Mouse (Mus musculus) adrenal gland, postnatal 36 days (tissue): ENCODE measurements at regions not wholly inside any gene's neighbourhood (a gene's known extent, or its start where the extent isn't known, plus 50 kb on each side); places are given as distances from the start of the nearest gene placed in this dataset.
"Not testable (repeated sequence)": the region's sequence is repeated elsewhere in the genome, so short reads cannot be mapped to it uniquely, and the experiment has no call there.

Experiments
- DNase-seq, 2 experiments: peaks; one replicate each; pipeline ENCODE4 v3.0.0; 2021; ENCODE audit warnings: mixed read lengths in 1 of 2

DNA sequence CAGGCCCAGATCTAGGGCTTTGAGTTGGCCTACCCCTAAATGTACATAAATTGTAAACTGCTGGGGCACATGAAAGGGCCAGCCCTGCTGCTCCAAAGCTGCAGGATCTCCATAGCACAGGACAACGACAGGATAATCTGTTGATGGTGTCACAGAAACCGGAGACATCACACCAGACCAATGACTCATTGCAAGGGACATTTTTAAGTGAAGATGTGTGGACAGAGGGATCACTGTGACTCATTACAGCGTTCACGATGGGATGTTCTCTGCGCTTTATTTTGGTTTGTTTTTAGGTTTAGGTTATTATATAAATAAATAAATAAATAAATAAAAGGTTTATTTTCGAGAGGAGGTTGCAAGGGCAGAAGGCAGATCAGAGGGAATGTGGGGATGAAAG lies 216.9 kb upstream of the Klf3 start:
- no peak for DNase-seq

DNA sequence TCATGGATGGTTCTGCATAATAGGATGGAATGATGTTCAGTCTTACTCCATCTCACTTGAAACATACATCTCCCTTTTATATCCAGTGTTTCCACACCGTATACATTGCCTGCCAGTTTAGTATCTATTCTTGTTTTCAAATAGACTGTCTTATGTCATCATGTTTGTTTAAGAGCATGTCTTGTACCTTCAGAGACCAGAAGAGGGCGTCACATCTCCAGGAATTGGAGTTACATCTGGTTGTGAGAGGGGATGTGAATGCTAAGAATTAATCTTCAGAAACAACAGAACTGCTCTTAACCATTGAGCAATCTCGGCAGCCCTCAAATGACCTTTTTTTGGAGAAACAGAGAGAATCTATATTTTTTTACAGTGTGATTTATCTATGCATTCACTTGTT lies 216.3 kb upstream of the Klf3 start:
- no peak for DNase-seq

- no peak for DNase-seq
These were observed 215.1 kb upstream of the Klf3 start for GRCm38 (mm10) chr5:64587895-64588738.

DNA sequence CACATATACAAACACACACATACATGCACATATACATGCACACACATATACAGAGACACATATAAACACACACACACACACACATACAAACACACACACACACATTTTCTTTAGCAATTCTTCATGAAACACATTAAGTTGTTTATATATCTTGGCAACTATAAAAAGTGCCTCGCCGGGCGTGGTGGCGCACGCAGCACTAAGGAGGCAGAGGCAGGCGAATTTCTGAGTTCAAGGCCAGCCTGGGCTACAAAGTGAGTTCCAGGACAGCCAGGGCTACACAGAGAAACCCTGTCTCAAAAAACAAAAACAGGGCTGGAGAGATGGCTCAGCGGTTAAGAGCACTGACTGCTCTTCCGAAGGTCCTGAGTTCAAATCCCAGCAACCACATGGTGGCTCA lies 214.4 kb upstream of the Klf3 start:
- not testable (repeated sequence) for DNase-seq

DNA sequence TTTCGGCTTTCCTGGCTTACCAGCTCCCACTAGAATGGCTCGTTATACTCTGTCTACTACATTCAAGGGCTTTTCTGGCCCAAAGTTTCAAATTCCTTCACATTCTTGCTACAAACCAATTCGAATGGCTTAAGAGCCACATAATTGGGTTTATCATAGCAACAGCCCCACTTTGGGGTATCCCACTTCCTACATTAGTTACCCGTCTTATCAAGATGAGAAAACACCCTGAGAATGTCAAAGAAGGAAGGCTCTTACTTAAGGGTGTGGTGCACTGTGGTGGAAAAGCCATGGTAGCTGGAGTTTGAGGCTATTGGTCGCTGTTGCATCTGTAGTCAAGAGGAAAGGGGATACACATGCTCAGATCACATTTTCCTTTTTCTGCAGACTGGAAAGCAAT lies 213.2 kb upstream of the Klf3 start:
- no peak for DNase-seq

GRCm38 (mm10) chr5:64590747-64591146 lies 212.4 kb upstream of the Klf3 start:
- no peak for DNase-seq

DNA sequence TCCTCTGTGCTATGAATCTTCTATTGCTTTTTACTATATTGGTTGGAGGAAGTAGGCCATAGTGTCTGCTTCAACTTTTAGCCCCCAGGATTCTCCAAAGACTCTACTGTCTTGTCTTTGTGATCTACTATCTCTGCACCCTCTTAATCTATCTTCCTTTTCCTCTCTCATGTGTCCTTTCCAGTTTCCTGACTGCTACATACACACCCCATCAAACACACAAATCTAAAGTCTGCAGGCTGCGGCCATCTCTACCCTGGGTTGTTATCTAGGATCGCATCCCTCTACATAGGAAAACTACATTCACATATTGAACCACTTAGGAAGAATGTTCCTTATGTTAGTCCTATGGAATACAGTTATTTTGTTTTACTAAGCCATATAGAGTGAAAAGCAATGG lies 211.4 kb upstream of the Klf3 start:
- DNase-seq = no peak

GRCm38 (mm10) chr5:64595220-64595619 lies 208.0 kb upstream of the Klf3 start:
- DNase-seq = no peak

- DNase-seq = no peak
These were observed 207.3 kb upstream of the Klf3 start for GRCm38 (mm10) chr5:64595751-64596344.

GRCm38 (mm10) chr5:64597021-64597420 lies 206.2 kb upstream of the Klf3 start:
- DNase-seq = no peak

- no peak for DNase-seq
These were observed 205.7 kb upstream of the Klf3 start for GRCm38 (mm10) chr5:64597451-64597850.

GRCm38 (mm10) chr5:64598606-64599005 lies 204.6 kb upstream of the Klf3 start:
- no peak for DNase-seq

DNA sequence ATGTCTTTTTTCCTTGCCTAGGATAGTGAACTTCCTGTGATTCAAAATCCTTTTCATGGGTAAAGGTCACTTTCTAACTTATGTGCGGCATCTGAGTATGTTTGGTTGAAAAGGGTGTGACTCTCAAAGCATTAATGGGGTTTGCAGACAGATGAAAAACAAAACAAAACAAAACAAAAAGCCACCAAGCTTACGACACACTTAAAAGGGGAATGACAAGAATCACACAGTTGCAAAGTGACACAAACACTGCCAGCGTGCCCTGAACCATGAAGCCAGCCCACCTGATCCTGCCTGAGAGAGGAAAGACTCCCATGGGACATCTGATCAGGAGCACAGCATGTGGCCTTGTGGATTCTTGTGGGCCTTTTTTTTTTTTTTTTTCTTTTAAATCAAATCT lies 204.2 kb upstream of the Klf3 start:
- no peak for DNase-seq

DNA sequence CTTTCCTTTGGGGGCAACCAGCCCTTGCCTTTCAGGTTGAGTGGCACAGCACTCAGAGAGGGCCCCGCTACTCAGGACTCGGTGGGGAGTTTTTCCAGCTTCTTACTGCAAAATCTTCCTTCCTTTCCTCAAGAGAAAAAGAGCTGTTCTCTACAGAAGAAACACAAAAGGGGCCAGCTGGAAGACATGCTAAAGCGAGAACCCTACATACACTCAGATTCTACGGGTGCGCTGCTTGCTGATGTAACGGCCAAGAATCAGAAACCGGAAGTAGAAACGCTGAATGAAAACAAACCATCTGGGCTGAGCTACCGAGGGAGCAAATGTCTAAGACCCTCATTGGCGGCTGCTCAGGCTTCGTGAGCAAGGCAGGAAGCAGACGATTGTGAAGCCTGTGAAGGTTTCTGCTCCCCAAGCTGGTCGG lies 203.3 kb upstream of the Klf3 start:
- peak in 1 of 2 experiments; percentile 20 for DNase-seq

- DNase-seq = no peak
These were observed 202.8 kb upstream of the Klf3 start for GRCm38 (mm10) chr5:64600392-64600791.

DNA sequence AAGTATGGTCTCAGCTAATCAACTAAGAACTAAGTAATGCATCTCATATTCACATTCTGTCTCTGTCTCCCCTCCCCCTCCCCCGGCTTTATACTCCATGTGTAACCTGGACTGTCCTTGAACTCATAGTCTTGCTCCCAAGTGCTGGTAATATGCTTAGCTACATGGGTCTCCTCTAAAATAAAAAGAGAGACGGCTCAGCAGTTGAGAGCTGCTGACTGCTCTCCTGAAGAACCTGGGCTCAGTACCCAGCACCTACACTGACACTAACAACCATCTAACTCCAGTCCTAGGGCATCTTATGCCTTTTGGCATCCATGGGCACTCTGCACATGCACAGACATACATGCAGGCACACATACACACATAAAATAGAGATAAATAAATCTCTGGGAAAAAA lies 202.4 kb upstream of the Klf3 start:
- no peak for DNase-seq

- DNase-seq = no peak
These were observed 201.9 kb upstream of the Klf3 start for GRCm38 (mm10) chr5:64601285-64601684.

GRCm38 (mm10) chr5:64601832-64602231 lies 201.4 kb upstream of the Klf3 start:
- DNase-seq = no peak

DNA sequence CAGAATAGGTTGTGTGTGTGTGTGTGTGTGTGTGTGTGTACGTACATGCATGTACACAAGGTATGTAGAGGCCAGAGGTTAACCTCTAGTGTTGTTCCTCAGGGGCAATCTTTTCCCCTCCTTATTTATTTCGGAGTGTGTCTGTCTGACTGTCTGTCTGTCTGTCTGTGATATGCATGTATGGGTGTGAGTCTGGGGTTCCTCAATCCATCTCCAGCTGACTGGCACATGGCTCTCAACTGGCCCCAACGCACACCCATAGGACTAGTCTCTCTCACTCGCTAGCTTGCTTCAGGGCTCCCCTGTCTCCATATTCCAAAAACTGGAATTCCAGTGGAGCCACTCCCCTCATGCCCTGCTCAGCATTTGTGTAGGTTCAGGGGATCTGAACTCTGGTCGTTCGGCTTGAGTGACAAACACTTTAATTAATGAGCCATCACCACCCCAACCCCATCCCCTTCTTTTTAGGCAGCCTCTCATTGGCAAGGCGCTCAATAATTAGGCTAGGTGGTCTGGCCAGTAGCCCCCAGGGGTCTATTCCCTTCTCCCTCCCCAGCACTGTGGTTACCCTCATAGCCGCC lies 200.7 kb upstream of the Klf3 start:
- no peak for DNase-seq

DNA sequence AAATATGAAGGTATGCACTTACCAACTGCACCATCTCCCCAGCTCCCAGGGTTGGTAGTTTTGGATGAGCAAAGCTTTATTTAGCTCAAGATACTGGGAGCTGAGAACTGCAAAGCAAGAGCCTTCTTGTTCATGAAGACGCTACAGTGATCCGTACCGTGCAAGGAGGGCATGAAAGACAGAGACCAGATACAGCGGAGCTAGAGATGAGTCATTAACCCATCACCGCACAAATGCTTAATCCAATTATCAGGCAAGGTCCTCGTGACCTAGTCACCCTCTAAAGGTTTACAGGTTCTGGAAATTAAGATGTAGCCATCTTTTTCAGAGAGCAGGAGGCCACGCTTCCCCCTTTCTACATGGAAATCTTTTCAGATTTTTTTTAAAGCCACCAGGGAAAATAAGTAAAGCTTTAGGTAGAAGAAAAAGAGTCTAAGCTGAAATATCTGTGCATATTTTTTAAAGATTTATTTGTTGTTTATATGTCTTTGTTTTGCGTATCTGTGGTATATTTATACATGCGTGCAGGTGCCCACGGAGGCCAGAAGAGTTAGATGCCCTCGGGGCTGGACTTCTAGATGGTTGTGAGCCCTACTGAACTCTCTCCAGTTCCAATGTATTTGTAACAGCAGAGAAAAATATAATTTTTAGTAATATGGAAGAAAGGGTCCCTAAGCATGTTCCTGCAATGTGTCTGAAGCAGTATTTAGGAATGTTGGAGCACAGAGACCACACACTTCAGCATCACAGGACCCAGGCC lies 200.0 kb upstream of the Klf3 start:
- no peak for DNase-seq

- no peak for DNase-seq
These were observed 198.0 kb upstream of the Klf3 start for GRCm38 (mm10) chr5:64605171-64605570.

DNA sequence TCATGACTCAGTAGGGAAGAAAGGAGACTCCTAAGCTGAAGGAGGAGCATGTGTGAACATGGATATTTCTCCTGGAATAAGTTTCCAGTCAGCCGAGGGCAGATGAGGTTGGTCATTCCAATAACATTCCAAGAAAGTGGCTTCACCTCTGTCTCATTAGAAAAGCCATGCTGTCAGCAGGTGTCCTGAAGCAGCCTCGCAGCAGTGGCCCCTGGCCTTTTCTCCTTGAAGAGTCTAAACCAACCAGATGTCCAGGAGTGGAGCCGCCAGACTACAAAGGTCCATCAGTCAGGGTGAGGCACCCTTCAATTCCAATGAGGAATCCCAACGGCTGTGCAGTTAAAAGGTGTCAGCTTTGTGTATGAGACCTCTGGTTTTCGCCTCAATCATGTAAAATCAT lies 197.2 kb upstream of the Klf3 start:
- DNase-seq = no peak
